Mouse (Mus musculus): ENCODE results near the gene Rbm6. TPM values are rescaled to one million over a fixed set of nuclear protein-coding genes. Genes with fewer than 3 reads are reported as not detected.

Gene Rbm6
- polyA plus RNA-seq, 1 experiment from 2014 or later, result 97.7 TPM

DNA sequence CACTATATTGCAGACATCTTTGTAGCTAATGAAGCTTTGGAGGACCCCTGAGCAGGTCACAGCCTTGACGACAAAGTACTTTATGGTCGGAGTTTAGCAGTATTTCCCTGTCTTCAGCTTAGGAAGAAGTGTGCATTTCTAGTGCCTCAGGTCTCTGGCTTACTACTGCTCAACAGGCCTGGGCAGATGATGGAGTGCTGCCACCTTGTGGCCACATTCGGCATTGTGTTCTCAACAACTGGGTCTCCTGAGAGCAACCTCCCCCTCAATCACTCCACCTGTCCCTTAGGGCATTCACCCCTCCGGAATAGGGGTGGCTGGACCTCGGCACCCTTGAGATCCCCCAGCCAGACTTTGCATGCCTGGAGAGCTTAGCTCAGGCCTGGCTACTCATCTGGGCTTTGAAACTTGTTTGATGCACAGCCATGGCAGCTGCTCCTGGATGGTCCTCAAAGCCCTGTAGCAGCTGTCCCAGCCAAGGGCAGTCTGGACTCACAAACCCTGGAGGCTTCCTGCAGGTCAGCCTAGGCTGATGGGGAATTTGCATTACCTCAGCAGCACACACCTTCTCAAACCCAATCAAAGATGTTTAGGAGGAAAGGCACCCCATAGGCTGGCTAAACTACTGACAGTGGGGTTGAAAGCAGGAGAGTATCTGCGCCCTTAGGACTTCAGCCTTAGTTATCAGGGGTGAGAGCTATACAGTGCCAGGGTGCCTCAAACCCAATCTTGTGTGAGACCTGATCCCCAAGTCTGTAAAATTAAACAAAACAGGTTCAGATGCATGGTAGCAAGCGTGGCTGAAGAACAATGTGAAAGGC is 134.8 kb downstream of the Rbm6 start:
- Histone ChIP-seq H3K27me3 (no peaks in the 10 kb centered on the region), H3K4me1 (peaks cover 34% of the 10 kb centered on the region), H3K9me3 (no peaks in the 10 kb centered on the region), H3K36me3 (peaks cover 52% of the 10 kb centered on the region), H3K4me3 (no peak overlapping the region), H3K4me2 (replicated peaks) (no peak overlapping the region), H3K27ac (no peak overlapping the region; the same call in 1 of the 2 replicates), H3K9ac (peak overlapping the region; percentile 13; the same call in 1 of the 2 replicates)
- 21% methylated on average over 7 of the region's 7 CpGs for WGBS
- peak; percentile 57 for ATAC-seq (ENCODE audit: low FRiP score, low read depth)

GRCm38 (mm10) chr9:107736185-107736485 is 136.9 kb downstream of the Rbm6 start:
- H3K36me3 ChIP-seq, result peaks cover 31% of the 10 kb centered on the region
- no peaks in the 10 kb centered on the region for H3K27me3 ChIP-seq
- H3K4me3 ChIP-seq, result peak overlapping the region; percentile 29
- H3K4me1 ChIP-seq, result peaks cover 40% of the 10 kb centered on the region
- ATAC-seq (ENCODE audit: low FRiP score, low read depth), result peak; percentile 77
- peak overlapping the region; percentile 95 for H3K27ac ChIP-seq
- H3K4me2 ChIP-seq (replicated peaks), result peak overlapping the region; percentile 62
- peak overlapping the region; percentile 60; the same call in 1 of the 2 replicates for H3K9ac ChIP-seq
- H3K9me3 ChIP-seq, result no peaks in the 10 kb centered on the region
- under 1% methylated on average over 7 of the region's 7 CpGs for WGBS

DNA sequence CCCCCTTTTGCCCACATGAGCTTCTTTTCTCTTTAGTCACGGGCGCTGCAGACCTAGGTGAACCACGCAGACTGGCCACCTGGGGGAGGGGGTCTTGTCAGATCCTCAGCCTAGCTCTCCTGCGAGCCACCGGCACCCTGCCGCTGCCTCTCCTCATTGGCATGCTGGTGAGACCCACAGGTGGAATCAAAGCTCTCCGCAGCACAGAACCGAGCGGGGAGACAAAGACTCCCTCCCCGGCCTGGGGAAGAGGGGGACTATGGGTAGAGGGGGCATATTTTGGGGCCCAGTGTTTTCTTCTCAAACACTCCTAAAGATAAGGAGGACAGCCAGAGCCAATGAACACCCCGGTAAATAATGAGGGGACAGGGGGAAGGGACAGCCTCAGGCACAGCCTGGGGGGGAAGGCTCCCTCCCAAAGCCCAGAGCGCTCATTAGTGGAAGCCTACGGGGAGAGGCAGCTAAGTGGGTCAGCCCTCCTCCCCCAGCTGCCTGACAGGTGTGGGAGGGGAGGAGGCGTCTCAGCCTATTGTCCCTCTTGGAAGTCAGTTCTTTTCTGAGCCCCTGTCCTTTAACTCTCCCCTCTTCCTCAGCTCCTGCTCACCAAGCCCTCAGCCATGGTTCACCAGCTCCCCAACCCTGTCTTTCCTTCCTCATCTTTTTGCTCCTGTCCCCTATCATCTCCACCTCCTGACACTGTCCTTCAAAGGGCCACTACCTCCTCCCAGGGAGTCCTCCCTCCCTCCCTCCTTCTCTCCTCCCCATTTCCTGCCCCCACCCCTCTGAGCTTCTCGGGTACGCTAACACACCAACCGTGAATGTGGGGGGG is 137.5 kb downstream of the Rbm6 start:
- no peak for ATAC-seq (ENCODE audit: low FRiP score, low read depth)
- H3K4me1 ChIP-seq, result peaks cover 46% of the 10 kb centered on the region
- H3K9ac ChIP-seq, result peak overlapping the region; percentile 60

GRCm38 (mm10) chr9:107734567-107734971 is 138.5 kb downstream of the Rbm6 start:
- H3K27me3 ChIP-seq, result no peaks in the 10 kb centered on the region
- H3K9me3 ChIP-seq, result no peaks in the 10 kb centered on the region
- ATAC-seq (ENCODE audit: low FRiP score, low read depth), result no peak
- H3K36me3 ChIP-seq, result peaks cover 15% of the 10 kb centered on the region
- peak overlapping the region; percentile 95 for H3K27ac ChIP-seq
- H3K4me1 ChIP-seq, result peaks cover 56% of the 10 kb centered on the region
- H3K4me2 ChIP-seq (replicated peaks), result peak overlapping the region; percentile 62; the same call in 1 of the 2 replicates
- WGBS, result 38% methylated on average over 7 of the region's 7 CpGs
- H3K9ac ChIP-seq, result no peak overlapping the region
- no peak overlapping the region for H3K4me3 ChIP-seq

More for the DNA sequence above, 137.5 kb downstream of the Rbm6 start:
- no peaks in the 10 kb centered on the region for H3K9me3 ChIP-seq
- no peaks in the 10 kb centered on the region for H3K27me3 ChIP-seq
- 1% methylated on average over 17 of the region's 17 CpGs for WGBS
- peak overlapping the region; percentile 95 for H3K27ac ChIP-seq
- peak overlapping the region; percentile 29 for H3K4me3 ChIP-seq
- peak overlapping the region; percentile 62 for H3K4me2 ChIP-seq (replicated peaks)
- H3K36me3 ChIP-seq, result peaks cover 25% of the 10 kb centered on the region

GRCm38 (mm10) chr9:107729709-107730108 is 143.3 kb downstream of the Rbm6 start:
- Histone ChIP-seq H3K9ac (no peak overlapping the region), H3K9me3 (no peaks in the 10 kb centered on the region), H3K4me2 (replicated peaks) (no peak overlapping the region), H3K4me1 (peaks cover 75% of the 10 kb centered on the region), H3K27ac (peak overlapping the region; percentile 39; the same call in 1 of the 2 replicates), H3K4me3 (no peak overlapping the region), H3K27me3 (no peaks in the 10 kb centered on the region), H3K36me3 (no peaks in the 10 kb centered on the region)
- peak; percentile 25; the same call in 1 of the 2 replicates for ATAC-seq (ENCODE audit: low FRiP score, low read depth)
- 25% methylated on average over 3 of the region's 3 CpGs for WGBS

DNA sequence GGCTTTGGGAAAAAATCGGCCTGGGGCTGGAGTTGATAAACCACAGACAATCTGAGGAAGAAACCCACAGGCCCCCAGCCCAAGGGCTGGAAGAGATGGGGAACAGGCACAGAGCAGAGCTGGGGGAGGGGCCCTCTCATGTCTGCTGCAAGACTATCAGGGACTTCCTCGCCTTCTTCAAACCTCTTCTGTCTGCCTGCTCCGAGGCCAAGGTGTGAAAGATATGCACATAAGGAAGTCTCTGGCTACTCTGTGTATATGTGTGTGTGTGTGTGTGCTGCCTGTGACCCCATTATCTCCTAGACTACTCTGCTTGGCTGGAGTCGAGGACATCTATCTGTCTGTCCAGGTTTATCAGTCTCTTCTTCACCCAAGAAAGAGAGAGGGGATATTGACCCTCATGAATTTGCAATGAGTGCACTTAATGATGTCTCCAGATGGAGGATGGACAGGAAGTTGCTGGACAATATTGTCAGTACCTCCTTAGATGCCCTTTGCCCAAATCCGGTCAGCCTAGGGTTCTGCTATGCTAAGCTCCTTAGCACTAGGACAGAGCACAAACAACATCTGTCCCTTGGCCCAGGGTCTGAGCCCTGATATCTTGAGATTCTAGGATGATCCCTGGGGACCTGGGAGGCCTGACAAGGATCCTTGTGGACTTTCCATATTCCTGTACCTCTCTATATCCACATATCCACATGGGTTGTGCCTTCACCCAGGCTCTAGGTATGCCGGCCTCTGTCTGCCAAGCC is 143.9 kb downstream of the Rbm6 start:
- H3K27ac ChIP-seq, result peak overlapping the region; percentile 39; the same call in 1 of the 2 replicates
- WGBS, result 52% methylated on average over 6 of the region's 6 CpGs
- no peak overlapping the region for H3K4me2 ChIP-seq (replicated peaks)
- no peak overlapping the region for H3K9ac ChIP-seq
- H3K4me3 ChIP-seq, result no peak overlapping the region
- peaks cover 75% of the 10 kb centered on the region for H3K4me1 ChIP-seq
- H3K9me3 ChIP-seq, result no peaks in the 10 kb centered on the region
- H3K36me3 ChIP-seq, result no peaks in the 10 kb centered on the region
- no peak for ATAC-seq (ENCODE audit: low FRiP score, low read depth)
- H3K27me3 ChIP-seq, result no peaks in the 10 kb centered on the region

DNA sequence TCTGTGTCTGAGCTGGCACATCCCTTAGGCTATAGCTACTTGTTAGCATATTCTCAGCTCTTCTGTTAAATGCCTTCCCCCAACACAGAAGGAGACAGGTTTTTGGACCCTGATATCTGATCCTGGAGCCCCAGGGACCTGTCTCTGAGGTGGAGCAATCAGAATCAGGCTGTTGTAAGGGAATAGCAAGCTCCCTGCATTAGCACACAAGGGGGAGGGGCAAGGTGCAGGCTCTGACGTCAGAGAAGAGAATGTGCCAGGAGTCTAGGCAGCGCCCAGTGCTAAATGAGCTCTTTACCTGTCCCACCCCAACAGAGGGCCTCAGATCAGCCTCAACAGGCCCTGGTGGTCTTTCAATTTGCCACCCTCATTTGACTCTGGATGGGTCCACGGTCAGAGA is 146.0 kb downstream of the Rbm6 start:
- no peak overlapping the region for H3K4me2 ChIP-seq (replicated peaks)
- H3K9ac ChIP-seq, result no peak overlapping the region; the same call in none of the 2 replicates
- H3K36me3 ChIP-seq, result no peaks in the 10 kb centered on the region
- no peak overlapping the region for H3K4me3 ChIP-seq
- no peaks in the 10 kb centered on the region for H3K9me3 ChIP-seq
- peaks cover 94% of the 10 kb centered on the region for H3K4me1 ChIP-seq
- H3K27me3 ChIP-seq, result no peaks in the 10 kb centered on the region
- 40% methylated on average over 3 of the region's 3 CpGs for WGBS
- no peak for ATAC-seq (ENCODE audit: low FRiP score, low read depth)
- peak overlapping the region; percentile 48 for H3K27ac ChIP-seq

DNA sequence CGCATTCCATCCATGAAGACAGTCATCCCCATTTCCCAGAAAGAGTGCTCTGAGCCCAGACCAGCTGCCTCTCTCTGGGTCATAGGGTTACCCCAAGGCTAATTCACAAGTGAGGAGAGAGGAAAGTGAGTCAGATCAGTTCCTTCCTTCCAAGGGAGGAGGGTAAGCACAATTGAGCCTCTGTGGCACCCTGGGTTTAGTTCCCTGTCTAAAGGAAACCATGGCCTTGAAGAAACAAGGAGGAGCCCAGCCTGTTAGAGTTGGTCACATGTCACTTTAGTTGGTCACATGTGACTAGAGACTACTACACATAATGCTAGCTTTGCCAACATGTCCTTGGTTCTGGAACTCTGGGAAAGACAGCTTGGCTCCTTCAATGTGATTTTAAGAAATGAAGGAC is 148.2 kb downstream of the Rbm6 start:
- Histone ChIP-seq H3K4me1 (peaks cover 84% of the 10 kb centered on the region), H3K36me3 (no peaks in the 10 kb centered on the region), H3K27me3 (no peaks in the 10 kb centered on the region), H3K4me2 (replicated peaks) (0 out of 2 replicates have a peak overlapping the region, but pooled peaks have one; percentile 57), H3K9me3 (no peaks in the 10 kb centered on the region), H3K9ac (no peak overlapping the region), H3K27ac (peak overlapping the region; percentile 76), H3K4me3 (no peak overlapping the region)
- ATAC-seq (ENCODE audit: low FRiP score, low read depth), result no peak
- 100% methylated on average over 1 of the region's 1 CpGs for WGBS

DNA sequence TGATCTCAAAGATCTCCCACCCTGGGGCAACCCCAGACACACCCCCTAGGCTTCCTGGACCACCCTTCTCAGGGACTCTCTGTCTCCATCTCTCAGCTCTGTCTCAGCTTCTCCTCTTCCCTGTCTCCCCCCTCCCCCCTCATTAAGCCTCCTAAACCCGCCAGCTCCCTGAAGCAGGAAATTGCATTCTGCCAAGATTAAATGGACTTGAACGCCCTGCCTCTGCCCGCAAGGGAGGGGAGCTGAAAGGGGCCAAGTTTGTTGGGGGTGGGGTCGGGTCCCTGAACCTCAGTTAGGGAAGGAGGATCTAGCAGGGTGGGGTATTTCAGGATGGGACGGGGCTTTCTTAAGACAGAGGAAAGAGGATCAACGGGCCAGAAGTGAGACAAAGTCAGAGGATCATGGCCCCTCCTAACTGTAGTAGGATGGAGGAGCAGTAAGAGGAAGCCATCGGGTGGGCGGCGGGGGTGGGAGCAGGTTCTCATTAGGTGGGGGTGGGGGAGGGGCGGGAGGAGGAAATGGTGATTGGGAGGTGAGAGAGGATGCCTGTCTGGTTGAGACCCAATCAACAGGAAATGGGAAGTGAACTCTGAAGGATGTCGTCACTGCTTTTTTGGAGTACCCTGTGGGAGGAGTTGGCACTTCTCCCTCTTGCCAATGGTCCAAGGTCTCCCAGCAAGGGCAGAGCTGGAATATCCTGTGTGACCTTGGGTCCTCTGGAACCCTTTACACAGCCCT is 149.1 kb downstream of the Rbm6 start:
- H3K4me2 ChIP-seq (replicated peaks), result peak overlapping the region; percentile 57
- peak; percentile 61 for ATAC-seq (ENCODE audit: low FRiP score, low read depth)
- no peaks in the 10 kb centered on the region for H3K36me3 ChIP-seq
- H3K9ac ChIP-seq, result no peak overlapping the region
- H3K9me3 ChIP-seq, result no peaks in the 10 kb centered on the region
- H3K27ac ChIP-seq, result peak overlapping the region; percentile 76
- peaks cover 76% of the 10 kb centered on the region for H3K4me1 ChIP-seq
- H3K27me3 ChIP-seq, result no peaks in the 10 kb centered on the region
- 0% methylated on average over 11 of the region's 11 CpGs for WGBS
- H3K4me3 ChIP-seq, result no peak overlapping the region

All from limb, embryonic 13.5 days (tissue).